Mouse (Mus musculus) olfactory bulb, adult 2 months (tissue): ENCODE results near the gene Nrp1. TPM values are rescaled to one million over a fixed set of nuclear protein-coding genes. Genes with fewer than 3 reads are reported as not detected.

Experiments
- H3K27ac ChIP-seq: fragments of 200-500 bp; 2 replicates; pipeline ENCODE4 v1.5.1; 2012; ENCODE audit warnings: low read depth, low read length; ENCODE audit not compliant: insufficient read depth
- H3K4me1 ChIP-seq: fragments of 200-500 bp; 2 replicates; pipeline ENCODE4 v1.6.1; 2012; ENCODE audit warnings: low read length; ENCODE audit not compliant: control insufficient read depth, insufficient read depth
- H3K4me3 ChIP-seq: fragments of 200-500 bp; 2 replicates; pipeline ENCODE4 v1.5.1; 2012; ENCODE audit warnings: mild to moderate bottlenecking, low read depth, low read length, moderate library complexity; ENCODE audit not compliant: insufficient read depth
- CTCF ChIP-seq: fragments of 200-500 bp; IDR thresholded peaks from 2 replicates; pipeline ENCODE4 v1.5.1; 2012; ENCODE audit warnings: low read depth, mild to moderate bottlenecking, low read length, moderate library complexity; ENCODE audit not compliant: insufficient read depth
- POLR2A ChIP-seq: fragments of 200-500 bp; IDR thresholded peaks from 2 replicates; pipeline ENCODE4 v1.6.1; 2012; ENCODE audit warnings: mild to moderate bottlenecking, low read depth, low read length, moderate library complexity; ENCODE audit not compliant: insufficient read depth
- WGBS: fragments of 180-500 bp; shearing (Covaris S2); methylation state at CpG from one replicate; pipeline ENCODE4 v1.1.7; 2018; 5-methylcytosine and 5-hydroxymethylcytosine counted together
- polyA plus RNA-seq: library from polyadenylated mRNA; stranded (reverse); fragments of >200 nt; gene quantifications from 2 replicates; pipeline ENCODE4 v1.2.4, GENCODE M21; 2012; ENCODE audit warnings: low replicate concordance; ENCODE audit not compliant: missing spikeins, insufficient read depth, insufficient read length

Gene Nrp1
- polyA plus RNA-seq, 1 experiment = not detected

DNA sequence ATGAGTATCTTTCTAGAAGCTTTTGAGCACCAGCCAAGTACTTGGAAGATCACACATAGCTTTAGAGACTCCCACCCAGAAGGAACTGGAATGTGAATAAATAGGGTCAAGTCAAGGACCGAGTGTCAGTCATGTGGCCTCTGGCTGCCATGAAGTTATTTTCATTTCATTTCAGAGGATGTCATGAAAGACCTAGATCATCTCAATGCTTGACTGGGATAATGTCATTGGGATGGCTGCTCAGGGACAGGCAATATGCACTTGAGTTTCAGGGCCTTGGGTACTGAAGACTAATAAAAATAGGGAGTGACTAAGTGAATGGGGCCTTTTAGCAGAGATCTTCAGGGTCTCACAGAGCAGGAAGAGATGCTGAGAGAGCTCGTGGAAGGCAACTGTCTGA lies 26.0 kb downstream of the Nrp1 start:
- no peaks in the 10 kb centered on the region for H3K4me1 ChIP-seq
- WGBS = 83% methylated on average over 2 of the region's 2 CpGs
- H3K4me3 ChIP-seq = no peak overlapping the region
- no peak overlapping the region for H3K27ac ChIP-seq
- TF ChIP-seq CTCF (no peak), POLR2A (no peak)

DNA sequence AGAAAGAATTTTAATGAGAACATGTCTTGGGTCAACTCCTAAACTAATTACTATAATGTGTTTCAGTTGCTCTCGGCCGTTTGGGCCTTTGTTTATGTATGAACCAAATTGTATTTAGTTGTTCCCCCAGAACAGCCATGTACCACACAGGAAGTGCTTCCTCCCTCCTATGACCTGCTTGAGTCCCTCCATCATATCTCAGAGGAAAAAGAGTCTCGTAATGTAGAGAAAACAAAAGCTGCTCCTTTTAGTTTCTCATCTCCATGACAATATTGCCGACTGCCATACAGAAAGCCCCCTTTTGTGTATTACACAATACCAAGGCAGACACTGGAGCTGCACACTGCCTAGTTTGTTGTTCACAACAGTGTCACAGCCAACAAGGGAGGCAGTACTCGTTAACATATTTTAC lies 26.5 kb downstream of the Nrp1 start:
- Histone ChIP-seq H3K27ac (no peak overlapping the region), H3K4me3 (no peak overlapping the region), H3K4me1 (no peaks in the 10 kb centered on the region)
- no peak for TF ChIP-seq POLR2A
- TF ChIP-seq CTCF = no peak
- WGBS = 63% methylated on average over 5 of the region's 5 CpGs

DNA sequence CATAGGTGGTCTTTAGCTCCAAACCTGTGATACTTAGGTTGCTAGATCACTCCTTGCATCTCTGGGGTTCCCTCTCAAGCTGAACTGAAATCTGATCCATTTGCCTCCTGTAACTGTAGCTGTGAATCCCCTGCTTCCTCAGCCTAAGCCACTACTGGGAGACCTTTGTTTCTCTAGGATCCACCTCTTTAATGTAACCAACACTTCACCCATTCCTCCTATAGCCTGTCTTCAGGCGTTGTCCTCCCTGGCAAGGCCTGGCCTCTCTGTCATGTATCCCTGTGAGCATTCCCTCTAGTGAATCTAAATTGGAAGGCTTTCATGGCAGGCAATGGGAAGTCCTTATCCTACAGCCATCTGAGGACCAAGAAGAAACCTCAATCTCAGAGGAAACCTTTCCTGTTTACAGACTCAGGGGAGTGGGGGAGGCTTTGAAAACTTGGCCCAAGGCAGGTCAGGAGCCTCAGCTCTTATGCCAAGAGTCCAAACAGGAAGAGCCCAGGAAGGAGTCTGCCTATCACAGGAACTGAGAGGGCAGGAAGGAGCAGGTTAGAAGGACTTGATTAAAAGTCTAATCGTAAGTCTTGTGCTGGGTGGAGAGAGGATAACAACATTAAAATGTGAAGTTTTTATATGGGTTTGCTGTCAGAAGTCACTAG lies 28.7 kb downstream of the Nrp1 start:
- no peak overlapping the region for H3K27ac ChIP-seq
- no peak overlapping the region for H3K4me3 ChIP-seq
- WGBS = 86% methylated on average over 2 of the region's 2 CpGs
- H3K4me1 ChIP-seq = no peaks in the 10 kb centered on the region
- TF ChIP-seq POLR2A (no peak), CTCF (no peak)

DNA sequence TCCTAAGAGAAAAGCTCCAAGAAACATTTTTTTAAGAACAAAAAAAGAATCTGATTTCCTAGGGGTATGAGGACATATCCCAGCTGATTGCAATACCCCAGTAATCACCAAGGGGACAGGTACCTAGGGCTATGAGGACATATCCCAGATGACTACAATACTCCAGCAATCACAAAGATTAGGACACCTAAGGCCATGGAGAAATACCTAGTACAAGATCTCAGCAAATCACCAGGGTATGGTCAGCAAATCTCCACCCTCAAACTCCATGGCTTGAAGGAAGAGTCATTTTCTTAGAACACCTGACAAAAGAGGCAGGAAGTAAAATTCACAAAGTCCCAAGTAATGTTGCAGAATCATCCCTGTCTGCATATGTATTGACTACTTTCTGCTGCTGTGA lies 32.4 kb downstream of the Nrp1 start:
- H3K27ac ChIP-seq = no peak overlapping the region
- TF ChIP-seq POLR2A (no peak), CTCF (no peak)
- no peak overlapping the region for H3K4me3 ChIP-seq
- H3K4me1 ChIP-seq = no peaks in the 10 kb centered on the region

DNA sequence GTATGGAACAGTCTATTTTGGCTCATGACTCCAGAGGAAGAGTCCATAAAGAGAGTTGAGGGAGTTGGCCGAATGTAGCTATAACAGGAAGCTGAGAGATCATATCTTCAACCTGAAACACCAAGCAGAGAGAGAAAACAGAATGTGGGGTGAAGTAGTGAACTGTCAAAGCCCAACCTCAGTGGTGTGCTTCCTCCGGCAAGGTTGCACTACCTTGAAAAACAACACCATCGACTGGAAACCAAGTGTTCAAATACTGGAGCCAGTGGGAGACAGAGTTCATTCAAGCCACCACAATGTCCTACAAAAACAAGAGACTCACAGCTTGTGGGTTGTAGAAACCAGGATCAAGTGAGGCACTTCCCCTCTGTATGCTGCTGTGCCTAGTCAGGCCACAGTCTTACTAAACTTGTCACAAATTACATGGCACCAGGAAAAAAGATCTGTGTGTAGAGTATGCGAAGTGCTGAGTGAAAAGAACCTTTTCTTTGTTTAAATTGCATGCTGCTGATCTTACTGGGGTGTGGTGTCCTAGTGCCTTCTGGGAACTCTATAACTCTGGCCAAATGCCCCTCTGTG lies 32.9 kb downstream of the Nrp1 start:
- WGBS = 85% methylated on average over 4 of the region's 4 CpGs
- no peak for TF ChIP-seq POLR2A
- TF ChIP-seq CTCF = no peak
- no peak overlapping the region for H3K4me3 ChIP-seq
- H3K4me1 ChIP-seq = no peaks in the 10 kb centered on the region
- no peak overlapping the region for H3K27ac ChIP-seq

DNA sequence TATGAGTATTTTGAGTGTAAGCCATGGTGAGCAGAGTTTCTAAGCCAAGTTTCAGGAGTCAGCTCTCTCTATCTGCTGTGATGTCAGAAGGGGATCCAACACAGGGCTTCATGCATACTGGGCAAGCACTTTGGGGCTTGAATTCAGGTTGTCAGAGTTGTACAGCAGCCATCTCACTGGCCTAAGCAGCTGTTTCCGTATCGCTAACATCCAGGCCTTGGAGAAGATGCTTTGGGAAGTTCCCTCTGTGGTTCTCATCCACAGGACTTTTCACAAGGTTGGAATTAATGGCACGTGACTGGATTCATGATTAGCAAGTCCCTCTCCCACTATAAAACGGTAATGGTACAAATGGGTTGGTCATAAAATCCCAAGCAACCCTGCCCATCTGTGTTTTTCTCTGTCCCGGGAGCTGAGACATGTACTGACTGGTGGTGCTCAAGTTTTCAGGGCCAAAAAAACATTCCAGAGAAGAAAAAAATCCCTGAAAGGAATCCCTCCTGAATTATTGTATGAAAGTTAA lies 36.3 kb downstream of the Nrp1 start:
- 94% methylated on average over 5 of the region's 5 CpGs for WGBS
- TF ChIP-seq CTCF (no peak), POLR2A (no peak)

DNA sequence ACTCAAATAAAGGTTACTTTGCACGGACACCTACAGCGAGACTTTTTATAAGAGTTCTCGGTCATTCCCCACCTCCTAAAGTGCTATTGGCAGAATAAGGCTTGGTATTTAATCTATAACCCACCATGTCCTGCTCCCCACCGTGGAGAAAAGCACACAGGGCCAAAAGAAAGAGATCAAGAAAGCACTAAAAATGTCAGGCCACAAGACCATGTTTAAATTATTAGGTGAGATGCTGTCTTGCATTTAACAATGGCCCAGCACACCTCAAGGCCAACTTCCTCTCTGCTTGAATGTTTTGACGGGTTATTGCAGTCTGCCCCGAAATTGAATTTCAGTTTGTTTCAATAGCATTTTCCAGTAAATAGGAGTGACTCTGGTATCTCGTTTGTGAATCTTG lies 38.6 kb downstream of the Nrp1 start:
- Histone ChIP-seq H3K4me1 (no peaks in the 10 kb centered on the region), H3K27ac (no peak overlapping the region), H3K4me3 (no peak overlapping the region)
- WGBS = 82% methylated on average over 7 of the region's 7 CpGs
- no peak for TF ChIP-seq POLR2A
- no peak for TF ChIP-seq CTCF

More for the DNA sequence above, 36.3 kb downstream of the Nrp1 start:
- H3K4me1 ChIP-seq = no peaks in the 10 kb centered on the region
- no peak overlapping the region for H3K27ac ChIP-seq
- H3K4me3 ChIP-seq = no peak overlapping the region

DNA sequence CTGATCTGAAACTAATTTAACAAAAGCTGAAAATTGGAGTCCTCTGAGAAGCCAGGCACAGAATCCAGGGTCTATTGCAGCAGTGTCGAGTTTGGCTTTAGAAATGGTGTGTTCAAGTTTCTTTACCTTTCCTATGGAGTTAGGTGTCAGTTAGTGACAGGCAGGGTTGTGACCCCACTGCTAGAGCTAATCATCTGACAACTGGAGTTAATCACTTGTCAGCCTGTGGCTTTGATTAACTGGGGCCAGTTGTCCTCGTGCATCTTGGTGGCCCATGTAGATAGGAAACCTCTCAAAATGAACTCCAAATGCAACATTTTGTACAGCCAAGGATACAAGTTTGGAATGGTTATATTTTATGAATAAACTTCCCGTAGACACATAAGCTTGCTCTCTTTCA lies 39.0 kb downstream of the Nrp1 start:
- TF ChIP-seq POLR2A (no peak), CTCF (no peak)
- no peaks in the 10 kb centered on the region for H3K4me1 ChIP-seq
- WGBS = 90% methylated on average over 3 of the region's 3 CpGs
- no peak overlapping the region for H3K4me3 ChIP-seq
- no peak overlapping the region for H3K27ac ChIP-seq

DNA sequence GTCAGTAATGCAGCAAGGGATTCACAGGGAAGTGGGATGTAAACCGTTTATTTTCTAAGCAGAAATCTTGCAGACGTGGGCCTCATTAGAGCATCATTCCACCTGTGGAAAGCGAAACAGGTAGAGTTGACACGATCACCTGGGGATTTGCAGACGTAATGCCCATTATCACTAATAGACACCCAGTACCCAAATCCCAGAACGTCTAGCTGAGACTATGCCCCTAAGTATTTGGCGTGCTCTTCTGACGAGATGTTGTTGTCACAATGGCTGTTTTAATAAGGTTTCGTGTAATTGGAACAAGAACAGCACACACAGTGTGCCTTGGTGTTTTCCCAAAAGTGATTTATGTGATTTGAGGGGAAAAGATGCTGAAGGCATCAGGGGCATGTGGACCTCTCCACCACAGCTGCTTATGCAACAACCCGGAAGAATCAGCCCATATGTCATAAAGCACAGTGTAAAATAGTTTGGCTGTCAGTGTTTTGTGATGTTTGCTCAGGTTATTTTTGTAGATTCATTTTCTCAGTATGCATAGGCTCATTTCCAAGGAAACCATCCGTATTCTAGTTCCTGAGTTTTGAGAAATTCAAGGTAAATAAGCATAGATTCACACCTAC lies 40.2 kb downstream of the Nrp1 start:
- no peak overlapping the region for H3K27ac ChIP-seq
- WGBS = 69% methylated on average over 11 of the region's 11 CpGs
- no peak for TF ChIP-seq POLR2A
- TF ChIP-seq CTCF = no peak
- no peaks in the 10 kb centered on the region for H3K4me1 ChIP-seq
- H3K4me3 ChIP-seq = no peak overlapping the region
